Mouse (Mus musculus): ENCODE data around the gene Znrf3. TPM values are rescaled to one million over a fixed set of nuclear protein-coding genes. Genes with fewer than 3 reads are reported as not detected.

The Znrf3 gene
- total RNA-seq, 2 experiments from 2014 or later: 22.0 to 25.1 TPM

DNA sequence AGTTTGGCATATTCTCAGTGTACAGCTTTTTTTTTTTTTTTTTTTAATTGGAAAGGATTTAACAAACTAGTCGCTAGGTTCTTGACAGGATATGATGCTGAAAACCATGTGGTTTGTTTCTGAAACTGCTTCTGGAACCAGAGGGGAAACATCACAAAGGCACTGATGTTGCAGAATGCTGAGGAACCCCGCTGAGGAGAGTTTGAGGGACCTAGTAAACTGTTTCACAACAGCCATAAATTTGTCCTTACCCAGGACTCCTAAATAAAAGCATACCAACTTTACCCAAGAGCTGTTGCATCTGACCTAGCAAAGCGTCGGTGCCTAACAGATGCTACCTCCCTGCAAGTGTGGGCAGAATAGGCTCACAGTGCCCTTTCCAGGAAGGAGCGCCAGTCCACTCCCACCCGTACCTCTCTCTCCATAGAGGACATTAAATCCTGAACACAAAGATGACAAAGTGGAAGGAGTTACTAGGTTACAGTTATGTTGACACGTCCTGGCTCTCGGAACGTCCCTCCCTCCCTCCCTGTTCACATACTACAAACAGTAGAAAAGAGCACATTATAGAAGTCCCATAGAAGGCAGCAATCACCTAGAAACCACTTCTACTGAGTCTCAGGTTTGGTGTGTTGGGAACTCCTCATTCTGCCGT lies 184.6 kb downstream of the Znrf3 start:
- DNase-seq (ENCODE audit: extremely low spot score in 1 of 2, low spot score in 2 of 2): no peak
- intact Hi-C loops (cut with DNase I): loop anchor here (5.0 kb wide), 1 partner anchor 143 kb away; no protein-coding TSS in a partner anchor

DNA sequence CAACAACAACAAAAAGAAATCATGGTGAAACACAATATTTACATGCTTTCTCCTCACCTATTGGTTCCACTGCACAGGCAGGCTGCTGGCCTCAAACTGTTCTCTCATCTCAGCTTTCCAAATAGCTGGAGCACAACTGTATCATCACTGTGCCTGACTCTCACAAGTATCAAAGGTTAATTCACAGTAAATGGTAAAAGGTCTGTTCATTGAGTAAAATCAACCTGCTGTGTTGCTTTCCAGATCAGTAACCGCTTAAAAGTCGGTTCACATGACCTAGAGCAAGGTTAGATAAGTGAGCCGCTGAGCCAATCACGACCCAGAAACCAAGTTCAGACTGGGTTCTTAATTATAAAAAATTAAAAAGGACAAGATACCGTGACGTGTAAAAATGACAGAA lies 186.6 kb downstream of the Znrf3 start:
- no peak for DNase-seq (ENCODE audit: extremely low spot score in 1 of 2, low spot score in 2 of 2)
- intact Hi-C loops (cut with DNase I): no loop called here

DNA sequence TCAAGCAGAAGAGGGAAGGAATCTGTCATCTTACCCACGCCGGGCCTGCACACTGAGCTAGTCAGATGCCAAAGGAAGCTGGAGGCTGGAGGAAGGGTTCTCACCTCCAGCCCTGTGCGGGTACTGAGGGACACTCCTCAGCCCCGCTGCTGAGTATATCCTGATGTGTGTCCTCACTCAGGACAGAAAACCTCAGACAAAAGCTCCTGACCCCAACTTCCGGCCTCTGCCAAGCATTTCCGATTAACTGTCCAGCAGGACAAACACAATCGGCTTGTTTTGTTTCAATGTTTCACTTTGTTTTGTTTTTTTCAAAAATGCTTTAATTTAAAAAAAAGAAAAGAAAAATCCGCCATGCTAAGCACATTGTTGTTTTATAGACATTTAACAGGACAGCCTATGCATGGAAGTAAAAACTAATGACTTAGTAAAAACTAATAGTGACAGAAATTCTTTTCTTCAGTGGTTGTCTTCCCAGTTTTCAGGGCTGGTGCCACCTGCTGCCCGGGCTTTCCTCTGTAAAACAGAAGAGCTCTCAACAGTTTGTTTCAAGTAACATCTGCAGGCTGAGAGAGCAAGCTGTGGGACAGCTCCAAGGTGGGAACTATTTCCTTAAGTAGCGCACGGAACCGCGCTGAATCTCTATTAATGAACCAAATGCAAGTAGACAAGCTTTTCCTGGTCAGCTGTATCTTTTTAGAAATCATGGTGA lies 187.3 kb downstream of the Znrf3 start:
- intact Hi-C loops (cut with DNase I): no loop called here
- DNase-seq (ENCODE audit: extremely low spot score in 1 of 2, low spot score in 2 of 2): peak in 1 of 2 experiments; percentile 30

DNA sequence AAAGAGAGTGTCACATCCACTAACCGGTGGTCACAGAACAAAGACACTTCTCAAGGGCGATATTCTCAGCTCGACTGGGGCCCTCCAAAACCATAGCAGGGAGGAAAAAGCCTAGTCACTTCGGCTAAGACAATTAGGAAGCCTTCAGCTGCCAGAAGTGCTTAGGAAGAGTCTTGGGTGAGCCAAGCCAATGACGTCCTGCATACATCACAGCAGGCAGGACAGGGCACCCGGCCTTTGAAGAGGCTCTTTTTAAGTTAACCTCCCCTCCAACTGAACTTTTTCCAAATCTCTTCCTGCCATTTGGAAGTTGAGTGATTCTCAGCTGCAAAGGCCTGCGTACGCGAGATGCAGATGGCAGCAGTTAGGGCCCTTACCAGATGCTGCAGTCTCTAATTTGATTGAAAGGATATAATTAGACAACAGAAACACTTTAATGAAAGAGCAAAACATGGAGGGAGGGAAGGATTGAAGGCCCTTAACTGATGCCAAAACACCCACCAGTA lies 189.1 kb downstream of the Znrf3 start:
- intact Hi-C loops (cut with DNase I): no loop called here
- DNase-seq (ENCODE audit: extremely low spot score in 1 of 2, low spot score in 2 of 2): no peak

- intact Hi-C loops (cut with DNase I): no loop called here
- DNase-seq (ENCODE audit: extremely low spot score in 1 of 2, low spot score in 2 of 2): no peak
Observed at GRCm38 (mm10) chr11:5254016-5254415, 190.6 kb downstream of the Znrf3 start.

- DNase-seq (ENCODE audit: extremely low spot score in 1 of 2, low spot score in 2 of 2): no peak
Observed at GRCm38 (mm10) chr11:5253528-5253927, 191.1 kb downstream of the Znrf3 start.

DNA sequence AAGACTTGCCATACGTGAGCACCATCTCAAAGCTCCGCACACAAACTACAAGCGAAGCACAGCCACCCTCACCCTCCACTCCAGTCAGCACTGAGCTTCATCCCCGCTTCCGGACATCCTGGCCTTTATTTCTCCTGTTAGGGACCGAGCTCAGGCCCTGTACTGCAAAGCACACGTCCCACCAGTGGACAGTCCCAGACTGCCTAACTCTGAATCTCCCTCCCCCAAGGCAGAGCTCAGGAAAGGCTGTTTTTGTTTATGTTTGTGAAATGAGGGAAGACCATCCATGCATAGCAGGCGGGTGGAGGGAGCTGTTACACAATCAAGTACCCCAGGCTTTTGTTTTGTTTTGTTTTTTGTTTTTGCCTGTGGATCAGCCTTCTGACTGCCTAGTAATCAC lies 191.9 kb downstream of the Znrf3 start:
- no peak for DNase-seq (ENCODE audit: extremely low spot score in 1 of 2, low spot score in 2 of 2)
- intact Hi-C loops (cut with DNase I): no loop called here

More at GRCm38 (mm10) chr11:5253528-5253927, 191.1 kb downstream of the Znrf3 start:
- intact Hi-C loops (cut with DNase I): no loop called here

- intact Hi-C loops (cut with DNase I): no loop called here
- DNase-seq (ENCODE audit: extremely low spot score in 1 of 2, low spot score in 2 of 2): no peak
Observed at GRCm38 (mm10) chr11:5251112-5251511, 193.5 kb downstream of the Znrf3 start.

DNA sequence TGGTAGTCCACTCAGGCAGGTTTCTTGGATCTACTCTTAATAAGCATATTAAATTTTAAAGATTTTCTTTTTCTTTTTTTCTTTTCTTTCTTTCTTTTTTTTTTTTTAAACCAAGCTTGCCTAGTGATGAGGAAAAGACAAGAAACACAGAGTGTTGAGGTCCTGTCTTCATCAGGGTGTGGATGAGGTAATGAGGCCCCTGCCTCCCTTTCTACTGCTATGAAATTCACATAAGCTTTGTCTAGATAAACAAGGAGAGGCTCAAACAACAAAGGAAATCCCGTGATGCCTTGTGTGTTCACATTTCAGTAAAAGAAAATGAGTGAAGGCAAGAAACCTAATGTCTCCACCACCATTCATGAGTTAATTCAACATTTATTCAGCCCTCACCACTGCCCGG lies 196.4 kb downstream of the Znrf3 start:
- DNase-seq (ENCODE audit: extremely low spot score in 1 of 2, low spot score in 2 of 2): no peak
- intact Hi-C loops (cut with DNase I): no loop called here

DNA sequence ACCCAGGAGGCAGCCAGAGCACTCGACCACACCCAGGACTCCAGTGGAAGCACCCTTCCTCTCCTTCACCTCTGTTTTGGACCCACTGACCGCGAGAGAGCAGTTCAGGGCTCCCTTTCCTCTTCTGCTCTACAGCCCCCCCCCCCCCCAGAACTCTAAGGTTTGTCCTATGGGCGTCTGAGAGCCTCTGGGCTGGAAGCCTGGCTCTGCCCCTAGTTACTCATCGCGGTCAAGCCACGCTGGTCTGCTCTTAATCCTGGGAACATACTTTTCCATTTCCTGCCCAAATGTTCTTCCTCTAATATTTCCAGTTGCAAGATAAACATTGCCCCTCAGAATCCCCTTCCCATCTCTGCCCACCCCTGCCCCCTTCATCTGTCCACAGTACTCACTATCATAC lies 199.2 kb downstream of the Znrf3 start:
- DNase-seq (ENCODE audit: extremely low spot score in 1 of 2, low spot score in 2 of 2): no peak
- intact Hi-C loops (cut with DNase I): no loop called here

DNA sequence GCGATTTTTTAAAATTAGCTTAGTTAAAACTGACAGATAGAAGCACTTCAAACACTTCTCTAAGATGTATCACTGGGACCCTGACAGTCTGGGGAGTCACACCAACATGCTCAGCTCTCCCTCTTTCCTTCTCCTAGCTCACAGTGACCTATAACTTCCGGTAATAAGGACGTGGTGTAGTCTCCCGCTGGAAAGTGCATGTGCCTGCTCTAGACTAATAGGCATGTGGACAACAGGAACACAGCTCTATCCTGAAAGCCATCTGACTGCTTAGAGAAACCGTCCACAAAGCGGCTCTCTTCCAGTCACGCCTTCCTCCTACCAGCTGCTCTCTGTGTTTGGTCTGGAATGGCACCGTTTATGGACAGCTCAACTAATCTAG lies 199.9 kb downstream of the Znrf3 start:
- intact Hi-C loops (cut with DNase I): no loop called here
- peak in 1 of 2 experiments; percentile 30 for DNase-seq (ENCODE audit: extremely low spot score in 1 of 2, low spot score in 2 of 2)

GRCm38 (mm10) chr11:5243812-5244748 lies 200.6 kb downstream of the Znrf3 start:
- DNase-seq (ENCODE audit: extremely low spot score in 1 of 2, low spot score in 2 of 2): peak; percentile 24 to 47
- intact Hi-C loops (cut with DNase I): no loop called here

DNA sequence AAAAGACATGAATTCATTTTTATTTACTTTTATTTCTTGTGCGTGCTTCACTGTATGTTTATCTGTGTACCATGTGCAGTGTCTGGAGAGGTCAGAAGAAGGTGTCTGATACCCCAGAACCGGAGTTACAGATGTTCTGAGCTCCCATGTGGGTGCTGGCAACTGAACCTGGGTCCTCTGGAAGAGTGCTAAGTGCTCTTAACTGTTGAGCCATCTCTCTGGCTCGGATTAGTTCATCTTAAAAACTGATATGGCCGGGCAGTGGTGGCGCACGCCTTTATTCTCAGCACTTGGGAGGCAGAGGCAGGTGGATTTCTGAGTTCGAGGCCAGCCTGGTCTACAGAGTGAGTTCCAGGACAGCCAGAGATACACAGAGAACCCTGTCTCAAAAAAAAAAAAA lies 201.4 kb downstream of the Znrf3 start:
- DNase-seq (ENCODE audit: extremely low spot score in 1 of 2, low spot score in 2 of 2): no peak
- intact Hi-C loops (cut with DNase I): no loop called here

- DNase-seq (ENCODE audit: extremely low spot score in 1 of 2, low spot score in 2 of 2): no peak
- intact Hi-C loops (cut with DNase I): no loop called here
Observed at GRCm38 (mm10) chr11:5242158-5242557, 202.5 kb downstream of the Znrf3 start.

DNA sequence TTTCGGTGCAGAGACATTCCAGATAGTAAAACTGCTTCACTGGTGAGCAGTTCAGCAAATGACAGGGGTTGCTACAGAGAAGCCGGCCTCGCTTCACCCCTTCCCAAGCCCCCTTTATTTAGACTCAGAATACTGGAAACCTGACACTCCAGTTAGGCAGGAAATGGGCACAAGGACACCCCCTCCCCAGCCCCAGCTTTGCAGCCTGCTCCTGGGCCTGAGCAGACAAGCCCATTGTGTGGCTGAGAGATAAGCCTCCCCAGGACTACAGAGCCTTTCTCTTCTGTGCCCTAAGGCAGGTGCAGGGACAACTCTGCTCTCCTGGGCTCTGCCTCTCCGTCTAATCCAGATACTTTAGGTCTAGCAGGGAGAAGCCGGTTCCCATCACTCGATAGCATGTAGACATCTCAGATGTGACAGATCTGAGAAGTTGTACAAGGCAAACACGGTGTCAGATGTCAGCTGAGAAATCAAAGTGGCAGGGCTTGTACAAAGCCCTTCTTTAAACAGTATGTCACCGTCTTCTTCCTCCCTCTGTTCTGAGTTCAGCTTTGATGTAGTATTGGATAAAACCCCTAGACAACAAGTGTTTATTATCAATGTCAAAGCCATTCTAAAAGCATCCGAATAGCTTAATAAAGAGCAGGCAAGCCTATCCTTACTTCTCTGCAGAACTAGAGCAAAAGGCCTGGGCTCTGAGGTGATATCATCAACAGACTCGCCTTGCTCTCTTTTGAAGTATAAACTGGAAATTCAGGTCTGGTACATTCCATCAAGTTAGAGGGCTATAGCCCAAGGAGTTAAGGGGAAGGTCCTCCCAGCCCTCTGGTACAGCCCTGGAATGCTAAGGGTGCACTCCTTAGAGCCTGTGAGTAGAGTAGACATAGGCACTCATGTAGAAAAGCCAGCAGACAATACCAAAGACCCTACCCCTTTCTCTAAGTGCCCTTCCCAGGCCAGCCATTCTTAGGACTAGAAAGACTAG lies 204.6 kb downstream of the Znrf3 start:
- intact Hi-C loops (cut with DNase I): no loop called here
- no peak for DNase-seq (ENCODE audit: extremely low spot score in 1 of 2, low spot score in 2 of 2)
